ENCODE assay signal across 27 mouse cellular contexts in genomic region chr9:114955340-114955739, GRCm38 (mm10). TPM values are rescaled to one million over a fixed set of nuclear protein-coding genes. Genes with fewer than 3 reads are reported as not detected.
DNase-seq lines count a peak whose midpoint lies in the region; ATAC-seq lines count a peak whose summit lies in the region.
"Had no signal": no experiment of that assay in that cellular context is flagged by ENCODE, and none has a peak within 500 bp of the region (broad histone marks: within the 10 kb centered on the region; RNA-seq: fewer than 3 reads in every experiment).

No protein-coding gene starts in this region.

- peak; percentile 22 for DNase-seq in ZHBTc4 (ENCODE audit: low read depth, low spot score)
- no peak for DNase-seq in ovary, adult 18-20 months (ENCODE audit: low spot score)
- DNase-seq in urinary bladder, postnatal 14 days (ENCODE audit: low spot score) = no peak
- no peak for DNase-seq in embryo, embryonic 10 days (ENCODE audit: low spot score)
- DNase-seq: adrenal gland, adult 2 months; adrenal gland, postnatal 10 days; adrenal gland, postnatal 25 days; B cell, adult 2 months; cerebellum, adult 11-12 months; cerebellum, adult 2 months; cerebellum, adult 9-10 months; cerebellum, postnatal 10 days; cerebellum, postnatal 25 days; embryo, embryonic 11 days had no signal

- no peaks in the 10 kb centered on the region for H3K27me3 ChIP-seq in intestine, embryonic 16.5 days (replicated peaks; ENCODE audit: control insufficient read depth, insufficient read depth, low read length)
- no peaks in the 10 kb centered on the region for H3K27me3 ChIP-seq in stomach, embryonic 15.5 days (replicated peaks)
- H3K27me3 ChIP-seq: CH12.LX; embryonic facial prominence, embryonic 13.5 days; embryonic facial prominence, embryonic 15.5 days; forebrain, embryonic 12.5 days; Patski had no signal

- H3K4me3 ChIP-seq in intestine, embryonic 16.5 days (ENCODE audit: low read length) = no peak overlapping the region
- no peak overlapping the region for H3K4me3 ChIP-seq in stomach, embryonic 15.5 days (replicated peaks)
- H3K4me3 ChIP-seq: embryonic facial prominence, embryonic 13.5 days; embryonic facial prominence, embryonic 15.5 days; erythroblast, embryonic 14.5 days; forebrain, embryonic 10.5 days; forebrain, embryonic 12.5 days had no signal

- peak overlapping the region; percentile 55 for H3K27ac ChIP-seq in intestine, embryonic 16.5 days (ENCODE audit: low read length)
- no peak overlapping the region for H3K27ac ChIP-seq in stomach, embryonic 15.5 days
- H3K27ac ChIP-seq: embryonic facial prominence, embryonic 13.5 days; embryonic facial prominence, embryonic 15.5 days; forebrain, embryonic 10.5 days; forebrain, embryonic 12.5 days had no signal

- WGBS in intestine, embryonic 16.5 days = 77% methylated on average over 11 of the region's 11 CpGs
- WGBS in stomach, embryonic 15.5 days = 82% methylated on average over 11 of the region's 11 CpGs

- no peak overlapping the region for H3K4me2 ChIP-seq in intestine, embryonic 16.5 days (ENCODE audit: low read depth, low read length)
- H3K4me2 ChIP-seq in stomach, embryonic 15.5 days = no peak overlapping the region
- H3K4me2 ChIP-seq: embryonic facial prominence, embryonic 13.5 days; embryonic facial prominence, embryonic 15.5 days; forebrain, embryonic 12.5 days had no signal

- peaks cover 7% of the 10 kb centered on the region for H3K4me1 ChIP-seq in intestine, embryonic 16.5 days (ENCODE audit: control insufficient read depth, insufficient read depth, low read length)
- 0 out of 2 replicates have a peak, but pooled peaks cover 3% of the 10 kb centered on the region for H3K4me1 ChIP-seq in stomach, embryonic 15.5 days
- H3K4me1 ChIP-seq: embryonic facial prominence, embryonic 13.5 days; embryonic facial prominence, embryonic 15.5 days; forebrain, embryonic 12.5 days had no signal

- H3K9me3 ChIP-seq in intestine, embryonic 16.5 days (ENCODE audit: control insufficient read depth, low read length) = no peaks in the 10 kb centered on the region; the same call in 1 of the 2 replicates
- H3K9me3 ChIP-seq in stomach, embryonic 15.5 days = no peaks in the 10 kb centered on the region
- H3K9me3 ChIP-seq: embryonic facial prominence, embryonic 13.5 days; embryonic facial prominence, embryonic 15.5 days; forebrain, embryonic 10.5 days; forebrain, embryonic 12.5 days had no signal

- no peak overlapping the region for H3K9ac ChIP-seq in intestine, embryonic 16.5 days (ENCODE audit: low read depth, low read length)
- no peak overlapping the region for H3K9ac ChIP-seq in stomach, embryonic 15.5 days
- H3K9ac ChIP-seq: embryonic facial prominence, embryonic 13.5 days; embryonic facial prominence, embryonic 15.5 days; forebrain, embryonic 12.5 days had no signal

- peak; percentile 66 for ATAC-seq in intestine, embryonic 16.5 days
- ATAC-seq in stomach, embryonic 15.5 days (ENCODE audit: insufficient read depth, low FRiP score, low read depth) = peak; percentile 54; the same call in 1 of the 2 replicates
- ATAC-seq: CD4-positive, CD25-positive, alpha-beta regulatory T cell, adult 4 months; forebrain, embryonic 14.5 days; forebrain, embryonic 16.5 days; Patski had no signal

- H3K36me3 ChIP-seq in intestine, embryonic 16.5 days (ENCODE audit: control insufficient read depth, insufficient read depth, low read length) = no peaks in the 10 kb centered on the region
- H3K36me3 ChIP-seq in stomach, embryonic 15.5 days = no peaks in the 10 kb centered on the region
- H3K36me3 ChIP-seq: embryonic facial prominence, embryonic 13.5 days; embryonic facial prominence, embryonic 15.5 days; forebrain, embryonic 10.5 days; forebrain, embryonic 12.5 days; G1E had no signal

RNA-seq across cellular contexts. Expression of gene Gpd1l, which starts 21.6 kb away (rescaled TPM):
- polyA plus RNA-seq in intestine, embryonic 16.5 days (2015; fragmentation: Nextera tagmentation; extraction: Ambion mirVana) = 25.4 and 27.4 TPM in 2 replicates
- 17.3 and 18.6 TPM in 2 replicates for polyA plus RNA-seq in stomach, embryonic 15.5 days (2015; fragmentation: Nextera tagmentation; extraction: Ambion mirVana)

RNA-seq across cellular contexts. Expression of gene Osbpl10, which starts 23.0 kb away (rescaled TPM):
- polyA plus RNA-seq in intestine, embryonic 16.5 days (2015; fragmentation: Nextera tagmentation; extraction: Ambion mirVana) = 1.4 and 2.5 TPM in 2 replicates
- 2.0 and 2.3 TPM in 2 replicates for polyA plus RNA-seq in stomach, embryonic 15.5 days (2015; fragmentation: Nextera tagmentation; extraction: Ambion mirVana)
- polyA plus RNA-seq: CD4-positive, CD25-positive, alpha-beta regulatory T cell, adult 4 months; erythroblast, embryonic 14.5 days; G1E had no signal

RNA-seq across cellular contexts. Expression of gene Rps27rt, which starts 27.2 kb away (rescaled TPM):
- 264 and 268 TPM in 2 replicates for polyA plus RNA-seq in intestine, embryonic 16.5 days (2015; fragmentation: Nextera tagmentation; extraction: Ambion mirVana)
- polyA plus RNA-seq in stomach, embryonic 15.5 days (2015; fragmentation: Nextera tagmentation; extraction: Ambion mirVana) = 360 and 1,042 TPM in 2 replicates
- polyA plus RNA-seq: erythroblast, embryonic 14.5 days had no signal
